Mouse (Mus musculus) heart, postnatal 0 days (tissue): ENCODE measurements around the gene Ccnb1. TPM values are rescaled to one million over a fixed set of nuclear protein-coding genes. Genes with fewer than 3 reads are reported as not detected.
A peak's percentile ranks its signal among the peaks of the same experiment; 100 is the strongest.
"Not testable (repeated sequence)": the region's sequence is repeated elsewhere in the genome, so short reads cannot be mapped to it uniquely, and the experiment has no call there.

Experiments
- ATAC-seq: fragments of 200-750 bp; cut with Nextera tagmentation; 2 replicates; pipeline ENCODE4 v1.8.0; 2017; ENCODE audit warnings: low read depth, moderate number of reproducible peaks, moderate library complexity; ENCODE audit not compliant: insufficient read depth
- DNase-seq: peaks from one replicate; pipeline ENCODE4 v3.0.0-alpha.2; 2016; ENCODE audit warnings: low spot score
- H3K27ac ChIP-seq: fragments of 300-500 bp; sonication (generic); 2 replicates; pipeline ENCODE4 v1.5.1; 2014; ENCODE audit warnings: low read depth, mild to moderate bottlenecking
- H3K27me3 ChIP-seq: fragments of 300-500 bp; sonication (generic); 2 replicates; pipeline ENCODE4 v1.6.1; 2014; ENCODE audit warnings: low read length, mixed read lengths; ENCODE audit not compliant: control insufficient read depth, insufficient read depth
- H3K36me3 ChIP-seq: fragments of 300-500 bp; sonication (generic); replicated peaks from 2 replicates; pipeline ENCODE4 v1.6.1; 2014; ENCODE audit warnings: low read length, mixed read lengths; ENCODE audit not compliant: control insufficient read depth, insufficient read depth
- H3K4me1 ChIP-seq: fragments of 300-500 bp; sonication (generic); 2 replicates; pipeline ENCODE4 v1.6.1; 2014; ENCODE audit warnings: antibody characterized with exemption; ENCODE audit not compliant: control insufficient read depth, insufficient read depth
- H3K4me2 ChIP-seq: fragments of 300-500 bp; sonication (generic); 2 replicates; pipeline ENCODE4 v1.6.1; 2014; ENCODE audit warnings: low read depth, mild to moderate bottlenecking, low read length, moderate library complexity
- H3K4me3 ChIP-seq: fragments of 300-500 bp; sonication (generic); 2 replicates; pipeline ENCODE4 v1.5.1; 2014; ENCODE audit warnings: low read depth, low read length
- H3K9ac ChIP-seq: fragments of 300-500 bp; sonication (generic); replicated peaks from 2 replicates; pipeline ENCODE4 v1.6.1; 2014; ENCODE audit warnings: low read depth, low read length, mixed read lengths
- H3K9me3 ChIP-seq: fragments of 300-500 bp; sonication (generic); replicated peaks from 2 replicates; pipeline ENCODE4 v1.6.1; 2016; ENCODE audit warnings: low read length; ENCODE audit not compliant: control insufficient read depth
- CTCF ChIP-seq: IDR thresholded peaks from 2 replicates; pipeline ENCODE4 v1.5.1; 2016; ENCODE audit warnings: antibody characterized with exemption, control low read depth, low read depth
- EP300 ChIP-seq: IDR thresholded peaks from 2 replicates; pipeline ENCODE4 v1.6.1; 2016; ENCODE audit warnings: antibody characterized with exemption, low read depth
- WGBS: fragments of 180-500 bp; shearing (Covaris S2); extraction: QIAGEN DNeasy Blood & Tissue Kit; methylation state at CpG from one replicate; pipeline ENCODE4 v1.1.7; 2014; 5-methylcytosine and 5-hydroxymethylcytosine counted together
- polyA plus RNA-seq: library from polyadenylated mRNA; unstranded; fragments of >200 nt; fragmentation: Nextera tagmentation; extraction: Ambion mirVana; gene quantifications from 2 replicates; pipeline ENCODE4 v1.2.1, GENCODE M21; 2015
- total RNA-seq: library from RNA; depleted of rRNA; stranded (reverse); fragments of >200 nt; gene quantifications from 2 replicates; pipeline ENCODE4 v1.2.3, GENCODE M21; 2014; ENCODE audit warnings: low replicate concordance; rRNA removed

The Ccnb1 gene
- total and polyA plus RNA-seq, 2 experiments from 2014 or later, result 56.9 to 88.5 TPM

DNA sequence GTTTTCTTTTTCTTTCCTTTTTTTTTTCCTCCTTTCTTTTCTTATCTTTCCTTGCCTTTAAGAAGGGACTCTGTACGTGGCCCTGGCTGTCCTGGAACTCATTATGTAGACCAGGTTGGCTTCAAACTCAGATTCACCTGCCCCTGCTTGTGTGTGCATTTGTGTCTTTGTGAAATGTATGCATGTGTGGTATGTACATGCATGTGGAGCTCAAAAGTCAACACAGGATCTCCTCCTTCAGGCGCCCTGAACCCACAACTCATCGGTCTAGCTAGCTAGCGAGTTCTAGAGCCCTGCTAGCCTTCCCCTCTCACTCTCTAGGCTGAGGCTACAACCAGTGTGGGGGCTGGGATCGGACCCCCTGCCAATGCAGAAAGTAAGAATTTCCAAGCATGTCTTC, 43.5 kb downstream of the Ccnb1 start:
- H3K4me1 ChIP-seq, result peaks cover 8% of the 10 kb centered on the region
- TF ChIP-seq CTCF (no peak), EP300 (no peak)
- no peak overlapping the region for H3K4me3 ChIP-seq
- no peaks in the 10 kb centered on the region for H3K9me3 ChIP-seq
- peak overlapping the region; percentile 76; the same call in 1 of the 2 replicates for H3K4me2 ChIP-seq
- no peak overlapping the region for H3K27ac ChIP-seq
- no peaks in the 10 kb centered on the region for H3K27me3 ChIP-seq
- H3K36me3 ChIP-seq, result peaks cover 24% of the 10 kb centered on the region
- 80% methylated on average over 5 of the region's 5 CpGs for WGBS
- DNase-seq (no peak), ATAC-seq (no peak)
- no peak overlapping the region for H3K9ac ChIP-seq

DNA sequence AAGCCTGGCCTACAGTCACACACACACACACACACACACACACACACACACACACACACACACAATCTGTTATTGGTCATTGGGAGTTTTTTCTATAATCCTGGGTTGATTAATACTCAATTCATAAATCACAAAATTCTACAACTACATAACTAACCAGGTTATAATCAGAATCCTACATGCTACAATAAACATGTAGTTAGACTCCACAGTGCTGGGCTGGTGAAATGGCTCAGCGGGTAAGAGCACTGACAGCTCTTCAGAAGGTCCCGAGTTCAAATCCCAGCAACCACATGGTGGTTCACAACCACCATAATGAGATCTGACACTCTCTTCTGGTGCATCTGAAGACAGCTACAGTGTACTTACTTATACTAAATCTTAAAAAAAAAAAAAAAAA, 53.6 kb downstream of the Ccnb1 start:
- TF ChIP-seq CTCF (no peak), EP300 (no peak)
- ATAC-seq (no peak), DNase-seq (no peak)
- Histone ChIP-seq H3K4me1 (peaks cover 10% of the 10 kb centered on the region; the same call in 1 of the 2 replicates), H3K27me3 (no peaks in the 10 kb centered on the region), H3K27ac (no peak overlapping the region), H3K4me3 (no peak overlapping the region), H3K9me3 (no peaks in the 10 kb centered on the region), H3K9ac (no peak overlapping the region), H3K36me3 (peaks cover 24% of the 10 kb centered on the region), H3K4me2 (no peak overlapping the region)
- 99% methylated on average over 2 of the region's 2 CpGs for WGBS

DNA sequence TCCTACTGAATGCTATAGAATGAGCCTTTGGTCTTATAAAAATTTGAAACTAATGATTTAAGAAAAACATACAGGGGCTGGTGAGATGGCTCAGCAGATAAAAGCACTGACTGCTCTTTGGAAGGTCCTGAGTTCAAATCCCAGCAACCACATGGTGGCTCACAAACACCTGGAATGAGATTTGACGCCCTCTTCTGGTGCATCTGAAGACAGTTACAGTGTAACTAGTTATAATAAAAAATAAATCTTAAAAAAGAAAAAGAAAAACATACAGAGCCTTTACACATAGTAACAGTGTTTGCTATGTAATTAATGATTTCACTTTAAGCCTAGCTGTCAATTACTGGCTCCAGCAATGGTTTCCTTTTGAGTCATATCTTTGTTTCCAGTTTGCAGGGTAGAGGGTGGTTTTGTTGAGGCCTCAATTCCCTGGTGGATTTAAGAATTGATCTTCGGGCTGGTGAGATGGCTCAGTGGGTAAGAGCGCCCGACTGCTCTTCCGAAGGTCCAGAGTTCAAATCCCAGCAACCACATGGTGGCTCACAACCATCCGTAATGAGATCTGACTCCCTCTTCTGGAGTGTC, 54.8 kb downstream of the Ccnb1 start:
- H3K27me3 ChIP-seq, H3K9ac ChIP-seq, H3K9me3 ChIP-seq, DNase-seq, H3K4me3 ChIP-seq, ATAC-seq: not testable (repeated sequence)
- Histone ChIP-seq H3K4me1 (peaks cover 10% of the 10 kb centered on the region; the same call in 1 of the 2 replicates), H3K4me2 (peak overlapping the region; percentile 94; the same call in 1 of the 2 replicates), H3K36me3 (peaks cover 22% of the 10 kb centered on the region), H3K27ac (peak overlapping the region; percentile 74)
- 90% methylated on average over 5 of the region's 6 CpGs for WGBS

DNA sequence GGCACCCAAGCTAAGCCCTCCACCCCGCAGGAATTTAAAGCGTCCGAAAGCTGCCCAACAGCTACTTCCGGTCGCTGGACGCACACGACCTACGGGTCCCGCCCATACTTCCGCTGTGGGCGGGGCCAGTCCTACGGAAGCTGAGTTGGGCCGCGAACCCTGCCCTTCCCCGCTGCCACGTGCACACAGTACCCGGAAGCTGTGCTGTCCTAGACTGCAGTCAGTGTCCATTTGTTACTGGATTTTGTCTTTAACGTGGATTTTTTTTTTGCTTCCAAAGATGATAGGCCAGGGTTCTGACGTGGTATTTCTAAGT, 55.6 kb downstream of the Ccnb1 start, which contains the start of gene Cdk7:
TSS of gene Cdk7 (minus strand) at position 79 of the 316 bp plus-strand sequence.
- Histone ChIP-seq H3K9ac (peak within 1 kb of the TSS; percentile 92), H3K4me1 (peaks cover 15% of the 10 kb centered on the region; the same call in 1 of the 2 replicates), H3K9me3 (no peaks in the 10 kb centered on the region), H3K36me3 (peaks cover 21% of the 10 kb centered on the region), H3K4me3 (peak within 1 kb of the TSS; percentile 97), H3K27ac (peak within 1 kb of the TSS; percentile 99), H3K4me2 (peak within 1 kb of the TSS; percentile 94), H3K27me3 (no peaks in the 10 kb centered on the region)
- DNase-seq (peak; percentile 96), ATAC-seq (peak; percentile 98)
- no peak for TF ChIP-seq CTCF
- peak; percentile 88 for TF ChIP-seq EP300
- under 1% methylated on average over 19 of the region's 19 CpGs for whole genome bisulfite sequencing

DNA sequence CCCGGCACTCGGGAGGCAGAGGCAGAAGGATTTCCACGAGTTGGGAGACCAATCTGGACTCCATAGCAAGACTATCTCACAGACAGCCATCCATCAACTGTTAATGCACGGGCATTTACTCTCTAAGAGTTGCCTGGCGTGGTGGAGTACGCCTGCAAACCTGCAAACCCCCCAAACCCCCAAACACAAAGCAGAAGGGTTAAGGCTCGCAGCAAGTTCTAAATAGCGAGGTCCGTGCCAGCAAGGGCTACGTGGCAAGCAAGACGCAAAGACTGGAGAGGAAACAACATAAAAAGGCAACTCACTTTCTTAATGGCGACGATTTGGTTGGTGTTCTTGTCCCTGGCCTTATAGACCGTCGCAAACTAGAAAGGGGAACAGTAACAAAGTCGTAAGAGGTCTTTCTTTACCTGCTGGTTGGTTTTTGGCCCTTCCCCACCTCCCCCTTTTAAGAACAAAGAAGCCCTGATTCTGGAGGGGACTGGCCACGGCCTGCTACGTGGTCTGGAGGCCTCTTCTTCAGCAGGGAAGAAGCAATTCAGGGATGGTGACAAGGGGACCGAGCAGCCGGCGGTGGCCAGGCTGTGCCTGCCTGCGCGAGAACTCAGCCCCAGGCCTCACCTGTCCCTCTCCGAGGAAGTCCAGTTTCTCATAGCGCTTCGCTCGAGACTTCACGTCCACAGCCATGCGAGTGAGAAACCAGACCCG, 56.1 kb downstream of the Ccnb1 start:
- H3K9ac ChIP-seq, result peak overlapping the region; percentile 92
- H3K4me1 ChIP-seq, result peaks cover 20% of the 10 kb centered on the region
- 0% methylated on average over 30 of the region's 30 CpGs for WGBS
- H3K36me3 ChIP-seq, result peaks cover 19% of the 10 kb centered on the region
- peak overlapping the region; percentile 94 for H3K4me2 ChIP-seq
- no peak for TF ChIP-seq EP300
- no peak for TF ChIP-seq CTCF
- H3K27ac ChIP-seq, result peak overlapping the region; percentile 99
- ATAC-seq (peak; percentile 1; the same call in 1 of the 2 replicates), DNase-seq (peak; percentile 41)
- H3K4me3 ChIP-seq, result peak overlapping the region; percentile 97
- H3K9me3 ChIP-seq, result no peaks in the 10 kb centered on the region
- no peaks in the 10 kb centered on the region for H3K27me3 ChIP-seq

Other genes starting within 250 kb of the Ccnb1 start
- 2.0 and 6.1 TPM in 2 replicates for gene Ocln, start 233.9 kb downstream of the Ccnb1 start, total RNA-seq
- 1.6 and 1.7 TPM in 2 replicates for gene Ocln, start 233.9 kb downstream of the Ccnb1 start, polyA plus RNA-seq
- gene Marveld2, start 169.6 kb downstream of the Ccnb1 start, total RNA-seq, result 2.2 and 2.6 TPM in 2 replicates
- 1.7 and 1.9 TPM in 2 replicates for gene Marveld2, start 169.6 kb downstream of the Ccnb1 start, polyA plus RNA-seq
- gene Ak6, start 135.6 kb downstream of the Ccnb1 start, total RNA-seq, result 122 and 149 TPM in 2 replicates
- 212 and 219 TPM in 2 replicates for gene Ak6, start 135.6 kb downstream of the Ccnb1 start, polyA plus RNA-seq
- gene Rad17, start 135.5 kb downstream of the Ccnb1 start, total RNA-seq, result 19.9 and 20.7 TPM in 2 replicates
- 21.8 and 22.3 TPM in 2 replicates for gene Rad17, start 135.5 kb downstream of the Ccnb1 start, polyA plus RNA-seq
- gene Taf9, start 135.0 kb downstream of the Ccnb1 start, total RNA-seq, result 1.8 TPM in 1 of 2 replicates, not detected in the other
- 7.9 and 10.5 TPM in 2 replicates for gene Taf9, start 135.0 kb downstream of the Ccnb1 start, polyA plus RNA-seq
- gene Ccdc125, start 116.9 kb downstream of the Ccnb1 start, total RNA-seq, result 0.70 and 3.0 TPM in 2 replicates
- gene Ccdc125, start 116.9 kb downstream of the Ccnb1 start, polyA plus RNA-seq, result 2.4 and 2.9 TPM in 2 replicates
- gene Cdk7, start 55.6 kb downstream of the Ccnb1 start, total RNA-seq, result 21.7 and 30.0 TPM in 2 replicates
- 53.9 and 56.5 TPM in 2 replicates for gene Cdk7, start 55.6 kb downstream of the Ccnb1 start, polyA plus RNA-seq
- gene Mrps36, start 41.9 kb downstream of the Ccnb1 start, total RNA-seq, result 96.8 and 127 TPM in 2 replicates
- 376 and 415 TPM in 2 replicates for gene Mrps36, start 41.9 kb downstream of the Ccnb1 start, polyA plus RNA-seq
- 2.2 TPM in 1 of 2 replicates, not detected in the other for gene Cenph, start 10.7 kb downstream of the Ccnb1 start, total RNA-seq
- 5.6 and 7.3 TPM in 2 replicates for gene Cenph, start 10.7 kb downstream of the Ccnb1 start, polyA plus RNA-seq
- 41.1 and 46.0 TPM in 2 replicates for gene Slc30a5, start 46.9 kb upstream of the Ccnb1 start, total RNA-seq
- gene Slc30a5, start 46.9 kb upstream of the Ccnb1 start, polyA plus RNA-seq, result 21.1 and 23.7 TPM in 2 replicates